Mouse (Mus musculus) intestine, postnatal 0 days (tissue): ENCODE measurements around the gene Tmem52b. TPM values are rescaled to one million over a fixed set of nuclear protein-coding genes. Genes with fewer than 3 reads are reported as not detected.

ENCODE experiments used
- ATAC-seq: fragments of 200-750 bp; cut with Nextera tagmentation; 2 replicates; pipeline ENCODE4 v1.8.0; 2017; ENCODE audit warnings: mild to moderate bottlenecking, moderate TSS enrichment, moderate library complexity
- H3K27ac ChIP-seq: fragments of 300-500 bp; sonication (generic); 2 replicates; pipeline ENCODE4 v1.5.1; 2014; ENCODE audit warnings: mild to moderate bottlenecking, low read depth, low read length, moderate library complexity
- H3K27me3 ChIP-seq: fragments of 300-500 bp; sonication (generic); replicated peaks from 2 replicates; pipeline ENCODE4 v1.6.1; 2014; ENCODE audit warnings: low read length, mixed read lengths; ENCODE audit not compliant: control insufficient read depth, insufficient read depth
- H3K36me3 ChIP-seq: fragments of 300-500 bp; sonication (generic); 2 replicates; pipeline ENCODE4 v1.6.1; 2014; ENCODE audit warnings: mild to moderate bottlenecking, moderate library complexity; ENCODE audit not compliant: control insufficient read depth, insufficient read depth
- H3K4me1 ChIP-seq: fragments of 300-500 bp; sonication (generic); replicated peaks from 2 replicates; pipeline ENCODE4 v1.6.1; 2014; ENCODE audit warnings: antibody characterized with exemption, low read length, mixed read lengths; ENCODE audit not compliant: control insufficient read depth, insufficient read depth
- H3K4me2 ChIP-seq: fragments of 300-500 bp; sonication (generic); replicated peaks from 2 replicates; pipeline ENCODE4 v1.6.1; 2014; ENCODE audit warnings: low read depth, mild to moderate bottlenecking, moderate library complexity
- H3K4me3 ChIP-seq: fragments of 300-500 bp; sonication (generic); 2 replicates; pipeline ENCODE4 v1.5.1; 2014; ENCODE audit warnings: low read depth, low read length
- H3K9ac ChIP-seq: fragments of 300-500 bp; sonication (generic); 2 replicates; pipeline ENCODE4 v1.6.1; 2014; ENCODE audit warnings: mild to moderate bottlenecking, low read depth, low read length
- H3K9me3 ChIP-seq: fragments of 300-500 bp; sonication (generic); 2 replicates; pipeline ENCODE4 v1.6.1; 2016; ENCODE audit warnings: mixed run types; ENCODE audit not compliant: control insufficient read depth
- CTCF ChIP-seq: sonication (generic); IDR thresholded peaks from 2 replicates; pipeline ENCODE4 v1.5.1; 2016; ENCODE audit warnings: low read depth, mild to moderate bottlenecking, control low read depth, antibody characterized with exemption, moderate library complexity
- WGBS: fragments of 180-500 bp; shearing (Covaris S2); extraction: QIAGEN DNeasy Blood & Tissue Kit; methylation state at CpG from one replicate; pipeline ENCODE4 v1.1.7; 2014; 5-methylcytosine and 5-hydroxymethylcytosine counted together
- polyA plus RNA-seq: library from polyadenylated mRNA; unstranded; fragments of >200 nt; fragmentation: Nextera tagmentation; extraction: Ambion mirVana; gene quantifications from 2 replicates; pipeline ENCODE4 v1.2.1, GENCODE M21; 2015

The Tmem52b gene
- polyA plus RNA-seq, 1 experiment from 2014 or later: 0.08 TPM

DNA sequence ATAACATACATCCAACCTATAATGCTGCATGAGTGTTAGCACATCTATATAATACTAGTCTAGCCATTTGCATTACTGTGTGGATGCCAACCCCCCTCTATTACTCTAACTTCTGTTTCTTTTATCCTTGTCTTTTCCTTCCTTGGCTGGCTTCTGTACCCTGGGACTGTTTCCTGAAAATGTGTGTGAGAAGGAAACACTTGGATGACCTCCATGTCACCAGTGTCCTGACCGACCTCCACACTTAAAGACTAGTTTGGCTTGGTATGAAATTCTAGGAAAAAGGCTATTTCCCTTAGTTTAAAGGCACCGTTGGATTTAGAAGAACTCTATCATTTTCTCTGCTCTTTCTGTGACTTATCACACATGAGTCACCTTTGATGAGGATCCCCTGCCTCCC is 15.1 kb downstream of the Tmem52b start:
- 76% methylated on average over 2 of the region's 2 CpGs for WGBS
- Histone ChIP-seq H3K36me3 (no peaks in the 10 kb centered on the region), H3K27me3 (no peaks in the 10 kb centered on the region), H3K4me2 (no peak overlapping the region), H3K4me1 (no peaks in the 10 kb centered on the region), H3K4me3 (no peak overlapping the region), H3K9me3 (no peaks in the 10 kb centered on the region), H3K27ac (no peak overlapping the region), H3K9ac (no peak overlapping the region)
- no peak for TF ChIP-seq CTCF
- no peak for ATAC-seq

DNA sequence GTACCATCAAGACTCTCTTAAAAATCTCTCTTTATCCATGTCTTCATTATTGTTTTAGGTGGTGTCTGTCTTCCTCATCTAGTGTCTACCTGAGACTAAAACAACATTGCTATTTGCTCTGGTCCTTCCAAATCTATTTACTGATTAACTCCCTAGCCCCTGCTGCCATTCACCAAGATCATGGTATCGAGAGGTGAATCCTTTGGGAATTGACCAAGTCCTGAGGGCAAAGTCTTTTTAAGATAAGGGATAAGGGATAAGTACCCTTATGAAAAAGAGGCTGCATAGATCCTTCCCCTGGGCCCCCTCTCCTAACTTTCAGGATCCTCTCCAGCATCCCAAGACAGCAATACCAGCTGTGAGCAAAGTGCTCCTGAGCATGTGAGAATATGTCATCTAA is 17.2 kb downstream of the Tmem52b start:
- Histone ChIP-seq H3K4me2 (no peak overlapping the region), H3K9ac (no peak overlapping the region), H3K4me1 (no peaks in the 10 kb centered on the region), H3K27ac (no peak overlapping the region), H3K9me3 (no peaks in the 10 kb centered on the region), H3K36me3 (no peaks in the 10 kb centered on the region), H3K4me3 (no peak overlapping the region), H3K27me3 (no peaks in the 10 kb centered on the region)
- ATAC-seq: no peak
- 44% methylated on average over 1 of the region's 1 CpGs for WGBS
- no peak for TF ChIP-seq CTCF

DNA sequence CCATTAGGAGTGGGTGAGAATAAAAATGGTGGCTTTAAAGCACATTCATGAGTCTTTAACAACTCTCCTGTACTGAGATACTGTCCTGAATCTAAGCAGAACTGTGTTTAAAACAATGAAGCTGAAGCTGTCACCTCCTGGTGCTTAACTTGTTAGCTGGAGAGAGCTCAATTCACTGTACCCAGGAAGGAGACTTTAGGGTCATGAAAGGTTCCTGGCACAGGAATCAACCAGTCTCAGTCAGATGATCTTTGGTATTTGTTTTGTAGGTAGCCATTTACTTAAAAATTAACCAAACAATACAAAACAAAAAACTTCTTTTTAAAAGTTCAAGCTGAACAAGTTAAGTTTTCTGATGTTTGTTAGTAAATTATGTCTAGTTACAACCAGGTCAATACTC is 17.9 kb downstream of the Tmem52b start:
- no peak overlapping the region for H3K4me2 ChIP-seq
- ATAC-seq: no peak
- no peak overlapping the region for H3K4me3 ChIP-seq
- no peaks in the 10 kb centered on the region for H3K9me3 ChIP-seq
- H3K27me3 ChIP-seq: no peaks in the 10 kb centered on the region
- H3K27ac ChIP-seq: no peak overlapping the region
- TF ChIP-seq CTCF: no peak
- no peak overlapping the region for H3K9ac ChIP-seq
- no peaks in the 10 kb centered on the region for H3K4me1 ChIP-seq
- no peaks in the 10 kb centered on the region for H3K36me3 ChIP-seq

DNA sequence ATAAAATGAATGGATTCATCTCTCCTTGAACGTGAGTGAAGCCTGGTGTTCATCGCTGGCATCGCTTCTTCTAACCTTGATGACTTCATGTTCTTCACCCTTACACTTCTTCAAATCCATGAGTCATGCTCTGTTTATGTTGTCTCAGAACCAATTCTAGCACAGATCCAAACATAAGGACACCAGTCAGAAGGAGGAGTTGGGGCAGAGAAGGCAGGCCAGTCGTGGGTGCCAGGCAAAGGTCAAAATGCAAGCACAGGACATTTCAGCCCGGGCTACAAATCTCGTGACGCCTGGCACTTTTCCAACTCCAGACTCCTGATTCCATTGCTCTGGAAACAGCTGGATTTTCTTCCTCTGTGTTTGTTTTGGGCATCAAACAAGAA is 20.2 kb downstream of the Tmem52b start:
- Histone ChIP-seq H3K4me1 (no peaks in the 10 kb centered on the region), H3K27ac (peak overlapping the region; percentile 79), H3K36me3 (no peaks in the 10 kb centered on the region), H3K4me2 (peak overlapping the region; percentile 92), H3K4me3 (peak overlapping the region; percentile 93), H3K9ac (peak overlapping the region; percentile 79; the same call in 1 of the 2 replicates), H3K27me3 (no peaks in the 10 kb centered on the region), H3K9me3 (no peaks in the 10 kb centered on the region)
- ATAC-seq: peak; percentile 85
- TF ChIP-seq CTCF: peak; percentile 45
- 21% methylated on average over 7 of the region's 7 CpGs for WGBS

DNA sequence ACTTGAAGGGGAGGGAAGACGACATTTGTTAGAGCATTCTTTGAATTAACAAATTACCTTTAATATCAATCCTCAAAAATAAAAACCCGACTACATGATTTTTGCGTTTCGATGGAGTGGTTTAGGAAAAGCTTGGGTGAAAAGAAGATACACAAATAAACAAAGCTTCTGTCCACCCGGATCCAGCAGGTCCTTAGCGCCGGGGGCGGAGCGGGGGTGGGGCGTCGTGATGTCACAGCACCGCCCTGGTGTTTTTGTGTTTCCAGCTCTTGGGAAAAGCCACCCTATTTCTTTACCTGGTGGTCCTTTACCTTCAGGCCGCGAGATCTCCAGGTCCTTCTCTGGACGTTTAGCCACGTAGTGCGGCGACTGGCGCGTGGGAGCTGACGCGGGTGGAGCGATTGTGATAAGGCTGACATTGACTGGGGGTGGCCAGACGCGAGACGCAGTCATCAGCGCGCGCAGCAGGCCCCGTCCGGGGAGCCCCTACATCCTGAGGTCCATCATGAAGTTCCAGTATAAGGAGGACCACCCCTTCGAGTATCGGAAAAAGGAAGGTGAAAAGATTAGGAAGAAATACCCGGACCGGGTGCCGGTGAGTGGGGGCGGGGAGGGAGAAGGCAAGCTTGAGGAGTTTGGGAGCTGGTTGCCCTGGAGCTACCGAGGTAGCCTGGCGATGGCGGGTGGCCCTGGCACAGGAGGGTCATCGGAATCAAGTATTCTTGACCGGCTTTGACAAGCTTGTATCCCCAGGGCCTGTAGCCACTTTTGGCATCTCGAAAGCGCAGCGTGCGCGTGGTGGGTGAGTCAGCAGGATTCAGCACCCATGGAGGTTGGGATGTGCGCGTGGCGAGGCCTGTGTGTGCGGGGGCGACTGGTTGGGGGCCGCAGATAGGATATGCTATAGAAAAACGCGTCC is 20.8 kb downstream of the Tmem52b start, which contains the start of gene Gabarapl1:
Gene Gabarapl1 (plus strand): TSS at position 219 of the 919 bp plus-strand sequence.
- Histone ChIP-seq H3K4me3 (peak within 1 kb of the TSS; percentile 93), H3K27ac (peak within 1 kb of the TSS; percentile 79), H3K36me3 (no peaks in the 10 kb centered on the region), H3K9ac (peak within 1 kb of the TSS; percentile 79), H3K4me1 (no peaks in the 10 kb centered on the region), H3K27me3 (no peaks in the 10 kb centered on the region), H3K9me3 (no peaks in the 10 kb centered on the region), H3K4me2 (peak within 1 kb of the TSS; percentile 92)
- under 1% methylated on average over 55 of the region's 55 CpGs for WGBS
- peak; percentile 86 for ATAC-seq
- TF ChIP-seq CTCF: no peak

DNA sequence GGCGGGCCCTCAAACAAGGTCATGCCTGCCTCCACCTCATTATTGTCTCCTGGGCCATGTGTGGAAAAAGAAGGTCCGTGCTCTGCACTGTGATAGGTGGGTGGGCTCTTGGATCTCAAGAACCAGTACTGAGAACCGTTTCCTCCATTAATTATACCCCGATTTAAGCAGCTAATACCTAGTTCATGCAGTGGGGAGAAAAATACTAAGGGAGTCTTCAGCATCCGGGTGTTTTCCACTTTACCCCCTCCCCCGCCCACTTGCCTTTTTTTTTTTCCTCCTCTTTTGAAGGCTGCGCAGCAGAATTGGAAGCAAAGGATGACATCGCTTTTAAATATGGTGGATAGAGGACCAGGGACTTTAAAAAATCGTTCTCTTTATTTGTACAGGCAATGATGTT is 21.7 kb downstream of the Tmem52b start:
- ATAC-seq: no peak
- no peak for TF ChIP-seq CTCF
- peak overlapping the region; percentile 93 for H3K4me3 ChIP-seq
- no peaks in the 10 kb centered on the region for H3K4me1 ChIP-seq
- 14% methylated on average over 9 of the region's 9 CpGs for WGBS
- no peaks in the 10 kb centered on the region for H3K9me3 ChIP-seq
- H3K4me2 ChIP-seq: peak overlapping the region; percentile 92
- H3K36me3 ChIP-seq: peaks cover 7% of the 10 kb centered on the region
- peak overlapping the region; percentile 79 for H3K9ac ChIP-seq
- no peaks in the 10 kb centered on the region for H3K27me3 ChIP-seq
- H3K27ac ChIP-seq: no peak overlapping the region
